Mouse (Mus musculus) midbrain, embryonic 15.5 days (tissue): ENCODE measurements at regions not wholly inside any gene's neighbourhood (a gene's known extent, or its start where the extent isn't known, plus 50 kb on each side); places are given as distances from the start of the nearest gene placed in this dataset.
A peak's percentile ranks its signal among the peaks of the same experiment; 100 is the strongest.
"Not testable (repeated sequence)": the region's sequence is repeated elsewhere in the genome, so short reads cannot be mapped to it uniquely, and the experiment has no call there.

Experiments
- ATAC-seq: fragments of 200-750 bp; cut with Nextera tagmentation; replicated peaks from 2 replicates; pipeline ENCODE4 v1.8.0; 2017; ENCODE audit warnings: moderate TSS enrichment
- H3K27ac ChIP-seq: fragments of 300-500 bp; sonication (generic); 2 replicates; pipeline ENCODE4 v1.5.1; 2015; ENCODE audit warnings: mild to moderate bottlenecking, inconsistent platforms
- H3K27me3 ChIP-seq: fragments of 300-500 bp; sonication (generic); replicated peaks from 2 replicates; pipeline ENCODE4 v1.6.1; 2015; ENCODE audit warnings: inconsistent platforms
- H3K36me3 ChIP-seq: fragments of 300-500 bp; sonication (generic); replicated peaks from 2 replicates; pipeline ENCODE4 v1.6.1; 2015; ENCODE audit warnings: inconsistent platforms
- H3K4me1 ChIP-seq: fragments of 300-500 bp; sonication (generic); 2 replicates; pipeline ENCODE4 v1.6.1; 2015; ENCODE audit warnings: inconsistent platforms
- H3K4me2 ChIP-seq: fragments of 300-500 bp; sonication (generic); 2 replicates; pipeline ENCODE4 v1.6.1; 2015; ENCODE audit warnings: inconsistent platforms, mild to moderate bottlenecking, moderate library complexity
- H3K4me3 ChIP-seq: fragments of 300-500 bp; sonication (generic); 2 replicates; pipeline ENCODE4 v1.5.1; 2015; ENCODE audit warnings: mild to moderate bottlenecking, inconsistent platforms
- H3K9ac ChIP-seq: fragments of 300-500 bp; sonication (generic); 2 replicates; pipeline ENCODE4 v1.6.1; 2015; ENCODE audit warnings: mild to moderate bottlenecking, inconsistent platforms
- H3K9me3 ChIP-seq: fragments of 300-500 bp; sonication (generic); 2 replicates; pipeline ENCODE4 v1.6.1; 2016; ENCODE audit warnings: inconsistent platforms
- WGBS: fragments of 180-500 bp; shearing (Covaris S2); methylation state at CpG from one replicate; pipeline ENCODE4 v1.1.7; 2015; ENCODE audit warnings: mixed read lengths; 5-methylcytosine and 5-hydroxymethylcytosine counted together

GRCm38 (mm10) chr10:30342965-30343478, 142.7 kb upstream of the Cenpw start:
- no peaks in the 10 kb centered on the region for H3K27me3 ChIP-seq
- H3K36me3 ChIP-seq, result no peaks in the 10 kb centered on the region
- H3K4me1 ChIP-seq, result no peaks in the 10 kb centered on the region
- no peak overlapping the region for H3K4me3 ChIP-seq
- H3K27ac ChIP-seq, result no peak overlapping the region
- WGBS, result 80% methylated on average over 3 of the region's 3 CpGs
- H3K9me3 ChIP-seq, result no peaks in the 10 kb centered on the region
- no peak for ATAC-seq
- no peak overlapping the region for H3K9ac ChIP-seq
- H3K4me2 ChIP-seq, result no peak overlapping the region

DNA sequence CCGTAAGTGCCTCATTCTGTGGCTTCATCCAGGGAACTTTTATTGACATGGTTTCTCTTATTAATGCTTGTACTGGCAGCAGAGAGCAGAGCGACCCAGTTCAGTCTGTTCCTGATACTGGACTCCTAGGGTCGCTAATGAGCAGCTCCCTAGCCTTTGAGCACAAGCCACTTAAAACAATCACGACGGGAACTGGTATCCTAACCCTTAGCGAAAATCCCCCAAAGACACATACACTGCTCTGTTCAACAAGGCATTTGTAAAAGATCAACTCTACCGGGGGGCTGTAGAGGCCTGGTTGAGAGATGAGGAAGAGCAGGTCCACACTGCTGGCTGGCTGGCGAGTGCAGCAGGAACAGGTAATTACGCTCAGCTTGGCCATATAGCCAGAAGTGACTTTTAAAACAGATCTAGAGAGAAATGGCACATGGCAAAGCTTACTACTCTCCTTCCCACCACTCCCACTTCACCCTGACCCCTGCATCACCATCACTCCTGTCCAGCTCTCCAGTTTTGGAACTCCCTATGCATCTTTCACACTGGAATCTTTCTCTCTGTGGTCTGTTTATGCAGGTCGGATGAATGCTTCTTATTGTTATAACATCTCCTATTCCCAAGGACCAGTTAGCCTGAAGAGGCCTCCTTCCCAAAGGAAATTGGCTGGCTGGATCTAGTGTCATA, 128.1 kb upstream of the Cenpw start:
- ATAC-seq, result peak; percentile 81
- Histone ChIP-seq H3K9ac (no peak overlapping the region), H3K36me3 (no peaks in the 10 kb centered on the region), H3K4me2 (no peak overlapping the region), H3K4me1 (no peaks in the 10 kb centered on the region), H3K4me3 (no peak overlapping the region), H3K9me3 (no peaks in the 10 kb centered on the region), H3K27me3 (no peaks in the 10 kb centered on the region), H3K27ac (no peak overlapping the region)
- 30% methylated on average over 10 of the region's 10 CpGs for WGBS

DNA sequence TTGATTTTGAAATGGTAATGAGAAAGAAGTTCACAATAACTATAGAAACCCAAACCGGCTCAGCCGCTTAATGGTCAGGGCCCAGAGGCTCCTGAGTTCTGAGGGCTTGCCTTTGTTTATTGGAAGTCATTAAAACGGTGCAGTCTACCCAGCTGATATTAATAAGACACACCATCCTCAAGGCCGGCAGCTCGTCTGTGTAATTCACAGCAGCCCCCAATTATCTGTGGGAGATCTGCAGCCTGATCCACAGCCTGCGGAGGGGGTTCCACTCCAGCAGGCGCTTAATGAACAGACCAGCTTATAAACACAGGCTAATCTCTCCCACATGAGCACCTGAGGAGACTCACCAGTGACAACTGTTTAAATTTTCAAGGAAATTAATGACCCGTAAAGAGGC, 127.5 kb upstream of the Cenpw start:
- 13% methylated on average over 8 of the region's 8 CpGs for WGBS
- H3K9me3 ChIP-seq, result no peaks in the 10 kb centered on the region
- peak; percentile 87 for ATAC-seq
- H3K36me3 ChIP-seq, result no peaks in the 10 kb centered on the region
- H3K27ac ChIP-seq, result no peak overlapping the region
- no peaks in the 10 kb centered on the region for H3K4me1 ChIP-seq
- no peak overlapping the region for H3K9ac ChIP-seq
- H3K4me2 ChIP-seq, result no peak overlapping the region; the same call in 1 of the 2 replicates
- no peak overlapping the region for H3K4me3 ChIP-seq
- H3K27me3 ChIP-seq, result no peaks in the 10 kb centered on the region

DNA sequence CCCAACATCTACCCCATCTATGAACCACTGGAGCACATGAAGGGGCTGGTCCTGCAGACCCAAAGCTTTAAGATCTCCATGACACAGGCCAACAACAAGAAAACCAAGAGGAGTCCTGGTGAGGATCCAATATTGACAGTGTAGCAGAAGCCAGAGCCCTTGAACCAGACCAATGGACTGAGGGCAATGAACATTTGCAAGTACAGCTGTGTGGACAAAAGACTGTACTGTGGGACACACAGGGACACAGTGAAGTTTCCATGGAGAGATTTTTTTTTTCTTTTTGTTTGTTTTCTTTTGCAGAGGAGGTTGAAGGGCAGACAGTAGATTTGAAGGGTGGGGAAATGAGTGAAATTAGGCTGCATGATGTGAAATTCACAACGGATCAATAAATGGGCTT, 126.5 kb upstream of the Cenpw start:
- H3K27ac ChIP-seq, result no peak overlapping the region
- H3K4me2 ChIP-seq, result no peak overlapping the region
- no peaks in the 10 kb centered on the region for H3K27me3 ChIP-seq
- no peaks in the 10 kb centered on the region for H3K9me3 ChIP-seq
- no peak overlapping the region for H3K9ac ChIP-seq
- no peak overlapping the region for H3K4me3 ChIP-seq
- H3K4me1 ChIP-seq, result no peaks in the 10 kb centered on the region
- ATAC-seq, result no peak
- no peaks in the 10 kb centered on the region for H3K36me3 ChIP-seq
- 44% methylated on average over 1 of the region's 1 CpGs for WGBS

- not testable (repeated sequence) for H3K4me3 ChIP-seq, H3K36me3 ChIP-seq, H3K4me2 ChIP-seq, H3K27ac ChIP-seq, H3K27me3 ChIP-seq, H3K4me1 ChIP-seq, H3K9me3 ChIP-seq, ATAC-seq, H3K9ac ChIP-seq
- 87% methylated on average over 4 of the region's 7 CpGs for WGBS
Measured at GRCm38 (mm10) chr10:30295871-30296270, 95.5 kb upstream of the Cenpw start.

GRCm38 (mm10) chr10:30281666-30282065, 81.3 kb upstream of the Cenpw start:
- 72% methylated on average over 2 of the region's 2 CpGs for WGBS
- no peak overlapping the region for H3K4me3 ChIP-seq
- no peak overlapping the region for H3K9ac ChIP-seq
- no peak for ATAC-seq
- H3K36me3 ChIP-seq, result no peaks in the 10 kb centered on the region
- no peak overlapping the region for H3K27ac ChIP-seq
- no peaks in the 10 kb centered on the region for H3K27me3 ChIP-seq
- no peaks in the 10 kb centered on the region for H3K4me1 ChIP-seq
- no peaks in the 10 kb centered on the region for H3K9me3 ChIP-seq
- H3K4me2 ChIP-seq, result no peak overlapping the region

- no peak for ATAC-seq
- Histone ChIP-seq H3K4me3 (no peak overlapping the region), H3K4me1 (no peaks in the 10 kb centered on the region), H3K9me3 (no peaks in the 10 kb centered on the region), H3K27ac (no peak overlapping the region), H3K9ac (no peak overlapping the region), H3K27me3 (no peaks in the 10 kb centered on the region), H3K36me3 (no peaks in the 10 kb centered on the region), H3K4me2 (no peak overlapping the region)
- 96% methylated on average over 1 of the region's 1 CpGs for WGBS
Measured at GRCm38 (mm10) chr10:30280451-30280850, 80.1 kb upstream of the Cenpw start.

DNA sequence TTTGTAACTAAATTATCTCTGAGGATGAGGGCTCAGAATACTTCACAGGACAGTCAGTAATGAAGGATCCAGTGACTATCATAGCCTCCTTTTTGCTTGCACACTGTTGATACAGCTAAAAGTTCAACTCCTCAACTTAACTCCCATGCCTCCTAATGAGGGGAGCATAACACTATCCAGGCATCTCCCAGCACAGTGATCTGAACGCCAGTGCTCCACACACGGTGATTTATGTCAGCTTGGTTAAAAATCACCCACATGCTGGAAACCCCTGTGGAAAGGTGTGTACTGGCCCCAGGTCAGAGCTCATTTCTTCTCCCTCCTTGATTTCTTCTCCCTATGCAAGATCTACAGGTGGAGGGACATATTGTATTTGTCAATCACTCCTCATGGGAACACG, 79.6 kb upstream of the Cenpw start:
- Histone ChIP-seq H3K27me3 (no peaks in the 10 kb centered on the region), H3K9ac (no peak overlapping the region), H3K36me3 (no peaks in the 10 kb centered on the region), H3K27ac (no peak overlapping the region), H3K9me3 (no peaks in the 10 kb centered on the region), H3K4me1 (no peaks in the 10 kb centered on the region), H3K4me2 (no peak overlapping the region), H3K4me3 (no peak overlapping the region)
- ATAC-seq, result no peak
- 84% methylated on average over 3 of the region's 3 CpGs for WGBS

GRCm38 (mm10) chr10:30278987-30279386, 78.6 kb upstream of the Cenpw start:
- H3K9ac ChIP-seq, result no peak overlapping the region
- no peaks in the 10 kb centered on the region for H3K27me3 ChIP-seq
- H3K27ac ChIP-seq, result no peak overlapping the region
- H3K4me1 ChIP-seq, result no peaks in the 10 kb centered on the region
- ATAC-seq, result no peak
- no peak overlapping the region for H3K4me3 ChIP-seq
- no peaks in the 10 kb centered on the region for H3K9me3 ChIP-seq
- H3K36me3 ChIP-seq, result no peaks in the 10 kb centered on the region
- no peak overlapping the region for H3K4me2 ChIP-seq

GRCm38 (mm10) chr10:30265129-30265528, 64.8 kb upstream of the Cenpw start:
- Histone ChIP-seq H3K4me2 (no peak overlapping the region), H3K36me3 (no peaks in the 10 kb centered on the region), H3K4me3 (no peak overlapping the region), H3K9ac (no peak overlapping the region), H3K4me1 (no peaks in the 10 kb centered on the region), H3K27ac (no peak overlapping the region), H3K9me3 (no peaks in the 10 kb centered on the region), H3K27me3 (no peaks in the 10 kb centered on the region)
- 88% methylated on average over 4 of the region's 4 CpGs for WGBS
- ATAC-seq, result no peak

GRCm38 (mm10) chr10:30259716-30260115, 59.4 kb upstream of the Cenpw start:
- H3K36me3 ChIP-seq, result no peaks in the 10 kb centered on the region
- H3K9me3 ChIP-seq, result no peaks in the 10 kb centered on the region
- 73% methylated on average over 3 of the region's 3 CpGs for WGBS
- no peak overlapping the region for H3K27ac ChIP-seq
- H3K4me2 ChIP-seq, result no peak overlapping the region
- no peak for ATAC-seq
- H3K4me3 ChIP-seq, result no peak overlapping the region
- no peaks in the 10 kb centered on the region for H3K27me3 ChIP-seq
- no peaks in the 10 kb centered on the region for H3K4me1 ChIP-seq
- H3K9ac ChIP-seq, result no peak overlapping the region

- H3K27ac ChIP-seq, result no peak overlapping the region
- no peaks in the 10 kb centered on the region for H3K9me3 ChIP-seq
- H3K4me3 ChIP-seq, result no peak overlapping the region
- H3K9ac ChIP-seq, result no peak overlapping the region
- H3K36me3 ChIP-seq, result no peaks in the 10 kb centered on the region
- H3K27me3 ChIP-seq, result no peaks in the 10 kb centered on the region
- WGBS, result 59% methylated on average over 4 of the region's 4 CpGs
- H3K4me1 ChIP-seq, result no peaks in the 10 kb centered on the region
- ATAC-seq, result no peak
- no peak overlapping the region for H3K4me2 ChIP-seq
Measured at GRCm38 (mm10) chr10:30257889-30258288, 57.5 kb upstream of the Cenpw start.
